Mouse (Mus musculus): Measurements from ENCODE around the gene Gm7247.

- no peak for TF ChIP-seq POLR2A (IDR thresholded peaks at IDR 0.05; ENCODE audit: low read depth, low read length)
- TF ChIP-seq CTCF (IDR thresholded peaks at IDR 0.05; ENCODE audit: extremely low read depth, insufficient read depth, insufficient read length, insufficient replicate concordance) = no peak
Measured at GRCm38 (mm10) chr14:51499707-51500275, 138.2 kb downstream of the Gm7247 start.

Measured in spleen, adult 2 months (tissue).